Mouse (Mus musculus) liver, embryonic 14.5 days (tissue): ENCODE measurements around the gene Cep152. TPM values are rescaled to one million over a fixed set of nuclear protein-coding genes. Genes with fewer than 3 reads are reported as not detected.

Experiments used
- ATAC-seq: fragments of 200-750 bp; cut with Nextera tagmentation; 2 replicates; pipeline ENCODE4 v1.8.0; 2017; ENCODE audit warnings: moderate number of reproducible peaks, mild to moderate bottlenecking, moderate library complexity; ENCODE audit not compliant: insufficient read depth
- DNase-seq, 3 experiments: peaks; one replicate each; pipeline ENCODE4 v3.0.0-alpha.2; 2012 to 2013; ENCODE audit warnings: low read depth in 3 of 3, low spot score in 3 of 3
- H3K27ac ChIP-seq: fragments of 300-500 bp; sonication (generic); 2 replicates; pipeline ENCODE4 v1.5.1; 2014; ENCODE audit warnings: moderate library complexity, mild to moderate bottlenecking, control low read depth, inconsistent platforms
- H3K27me3 ChIP-seq: fragments of 300-500 bp; sonication (generic); 2 replicates; pipeline ENCODE4 v1.6.1; 2014; ENCODE audit warnings: mild to moderate bottlenecking, low read length, moderate library complexity; ENCODE audit not compliant: control insufficient read depth, insufficient read depth
- H3K36me3 ChIP-seq: fragments of 300-500 bp; sonication (generic); replicated peaks from 2 replicates; pipeline ENCODE4 v1.6.1; 2014; ENCODE audit warnings: low read depth; ENCODE audit not compliant: control insufficient read depth, insufficient read depth
- H3K4me1 ChIP-seq, 2 experiments: fragments of 200-500 bp in 1 of 2; fragments of 300-500 bp in 1 of 2; sonication (generic) in 1 of 2; replicated peaks; 2 replicates each; pipeline ENCODE4 v1.6.1; 2012 to 2014; ENCODE audit warnings: antibody characterized with exemption in 1 of 2, inconsistent platforms in 1 of 2, low read length in 1 of 2; ENCODE audit not compliant: control insufficient read depth in 2 of 2, insufficient read depth in 2 of 2
- H3K4me2 ChIP-seq: fragments of 300-500 bp; sonication (generic); 2 replicates; pipeline ENCODE4 v1.6.1; 2014; ENCODE audit warnings: low read depth, mild to moderate bottlenecking, control low read depth, moderate library complexity
- H3K4me3 ChIP-seq, 2 experiments: fragments of 200-500 bp in 1 of 2; fragments of 300-500 bp in 1 of 2; sonication (generic) in 1 of 2; 2 replicates each; pipeline ENCODE4 v1.5.1; 2012 to 2014; ENCODE audit warnings: low read depth in 2 of 2, low read length in 2 of 2, mild to moderate bottlenecking in 2 of 2, control low read depth in 1 of 2, inconsistent platforms in 1 of 2, moderate library complexity in 1 of 2; ENCODE audit not compliant: insufficient read depth in 1 of 2
- H3K9ac ChIP-seq: fragments of 300-500 bp; sonication (generic); replicated peaks from 2 replicates; pipeline ENCODE4 v1.6.1; 2014; ENCODE audit warnings: mild to moderate bottlenecking, control low read depth, moderate library complexity
- H3K9me3 ChIP-seq: fragments of 300-500 bp; sonication (generic); 2 replicates; pipeline ENCODE4 v1.6.1; 2016; ENCODE audit warnings: low read length, mixed read lengths; ENCODE audit not compliant: control insufficient read depth
- CTCF ChIP-seq: IDR thresholded peaks from 2 replicates; pipeline ENCODE4 v1.5.1; 2016; ENCODE audit warnings: antibody characterized with exemption, low read depth, control low read depth
- EP300 ChIP-seq: IDR thresholded peaks from 2 replicates; pipeline ENCODE4 v1.6.1; 2016; ENCODE audit warnings: antibody characterized with exemption, low read depth
- WGBS: fragments of 180-500 bp; shearing (Covaris S2); extraction: QIAGEN DNeasy Blood & Tissue Kit; methylation state at CpG from one replicate; pipeline ENCODE4 v1.1.7; 2014; ENCODE audit not compliant: insufficient replicate concordance; 5-methylcytosine and 5-hydroxymethylcytosine counted together
- polyA plus RNA-seq, 2 experiments: library from polyadenylated mRNA; depleted of rRNA in 1 of 2; stranded (reverse) in 1 of 2; unstranded in 1 of 2; fragments of >200 nt; fragmentation: Nextera tagmentation in 1 of 2; extraction: Ambion mirVana in 1 of 2; gene quantifications; 2 replicates each; pipeline versions ENCODE4 v1.2.1 to v1.2.3; 2012 to 2014

The Cep152 gene
- polyA plus RNA-seq, 2 experiments: 4.1 to 4.2 TPM

- Histone ChIP-seq H3K27me3 (no peaks in the 10 kb centered on the region), H3K9me3 (no peaks in the 10 kb centered on the region), H3K9ac (peak overlapping the region; percentile 34), H3K4me1 (peaks cover 37 to 50% of the 10 kb centered on the region in 2 experiments), H3K36me3 (no peaks in the 10 kb centered on the region), H3K27ac (peak overlapping the region; percentile 85), H3K4me3 (no peak overlapping the region), H3K4me2 (peak overlapping the region; percentile 53)
- 5% methylated on average over 5 of the region's 5 CpGs for WGBS
- ATAC-seq (peak; percentile 68), DNase-seq (peak in 2 of 3 experiments; percentile 41 to 44)
- TF ChIP-seq EP300 (peak; percentile 64), CTCF (peak; percentile 34)
Measured at GRCm38 (mm10) chr2:125667184-125667583, 42.3 kb upstream of the Cep152 start.

DNA sequence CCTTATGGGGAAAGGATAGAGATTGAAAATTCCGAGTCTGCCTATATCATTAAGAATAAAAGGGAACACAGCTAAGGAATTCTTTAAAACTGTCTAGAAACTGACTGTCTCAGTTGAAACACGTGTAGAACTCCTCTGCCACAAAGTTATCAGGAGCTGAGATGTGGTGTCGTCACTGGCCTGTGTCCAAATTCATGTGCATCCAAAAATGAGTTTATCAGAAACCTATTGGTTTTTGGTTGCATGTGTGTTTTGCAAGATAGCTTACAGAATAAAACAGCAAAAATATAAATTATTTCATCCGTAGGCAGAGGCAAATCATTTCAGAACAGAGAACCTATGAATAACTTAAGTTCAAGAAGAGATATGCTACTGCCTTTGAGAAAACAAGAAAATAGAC is 41.8 kb upstream of the Cep152 start:
- peak; percentile 38; the same call in 1 of the 2 replicates for ATAC-seq
- H3K9me3 ChIP-seq: no peaks in the 10 kb centered on the region
- peak overlapping the region; percentile 54 for H3K4me2 ChIP-seq
- WGBS: 20% methylated on average over 4 of the region's 4 CpGs
- H3K27ac ChIP-seq: peak overlapping the region; percentile 85
- H3K4me3 ChIP-seq: no peak overlapping the region
- no peak overlapping the region; the same call in 1 of the 2 replicates for H3K9ac ChIP-seq
- TF ChIP-seq CTCF (no peak), EP300 (peak; percentile 48)
- peak in 2 of 3 experiments; percentile 47 to 55 for DNase-seq
- H3K36me3 ChIP-seq: no peaks in the 10 kb centered on the region
- peaks cover 37 to 48% of the 10 kb centered on the region in 2 experiments for H3K4me1 ChIP-seq
- H3K27me3 ChIP-seq: no peaks in the 10 kb centered on the region

- no peaks in the 10 kb centered on the region for H3K36me3 ChIP-seq
- no peak overlapping the region for H3K4me3 ChIP-seq
- peak overlapping the region; percentile 85 for H3K27ac ChIP-seq
- H3K27me3 ChIP-seq: no peaks in the 10 kb centered on the region
- DNase-seq: peak; percentile 33 to 59 (median 48)
- 25% methylated on average over 4 of the region's 4 CpGs for WGBS
- peak; percentile 88 for ATAC-seq
- no peak for TF ChIP-seq CTCF
- TF ChIP-seq EP300: peak; percentile 78
- no peaks in the 10 kb centered on the region for H3K9me3 ChIP-seq
- peaks cover 37 to 48% of the 10 kb centered on the region in 2 experiments for H3K4me1 ChIP-seq
- H3K9ac ChIP-seq: peak overlapping the region; percentile 3; the same call in 1 of the 2 replicates
- peak overlapping the region; percentile 54 for H3K4me2 ChIP-seq
Measured at GRCm38 (mm10) chr2:125665909-125666308, 41.0 kb upstream of the Cep152 start.

DNA sequence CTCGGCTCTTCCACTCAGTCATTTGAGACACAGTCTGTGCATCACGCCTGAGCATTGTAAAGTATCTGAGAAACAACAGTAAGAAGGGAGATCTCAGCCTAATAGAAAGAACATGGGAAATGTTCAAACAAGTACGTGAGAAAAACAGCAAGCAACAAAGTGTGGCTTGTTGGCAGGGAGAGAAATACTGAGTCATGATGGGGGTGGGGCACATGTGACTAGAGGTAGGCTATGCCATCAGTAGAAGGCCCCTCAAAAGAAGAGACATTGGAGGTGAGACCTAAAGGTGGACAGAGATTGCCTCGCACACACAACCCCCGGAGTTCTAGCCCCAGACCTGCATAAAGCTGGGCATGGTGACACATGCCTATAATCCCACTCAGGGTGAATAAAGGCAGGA is 40.3 kb upstream of the Cep152 start:
- H3K4me1 ChIP-seq: peaks cover 39 to 48% of the 10 kb centered on the region in 2 experiments
- DNase-seq: peak in 2 of 3 experiments; percentile 41
- WGBS: 74% methylated on average over 5 of the region's 5 CpGs

GRCm38 (mm10) chr2:125662517-125662916 is 37.6 kb upstream of the Cep152 start:
- no peak for TF ChIP-seq CTCF
- TF ChIP-seq EP300: peak; percentile 67
- 21% methylated on average over 3 of the region's 3 CpGs for WGBS
- peaks cover 33 to 40% of the 10 kb centered on the region in 2 experiments for H3K4me1 ChIP-seq

More for the DNA sequence above, 40.3 kb upstream of the Cep152 start:
- Histone ChIP-seq H3K9me3 (no peaks in the 10 kb centered on the region), H3K27ac (peak overlapping the region; percentile 85), H3K4me2 (peak overlapping the region; percentile 54), H3K36me3 (no peaks in the 10 kb centered on the region), H3K27me3 (no peaks in the 10 kb centered on the region), H3K4me3 (no peak overlapping the region), H3K9ac (no peak overlapping the region)
- ATAC-seq: peak; percentile 34
- TF ChIP-seq CTCF: no peak

More at GRCm38 (mm10) chr2:125662517-125662916, 37.6 kb upstream of the Cep152 start:
- no peak overlapping the region for H3K4me3 ChIP-seq
- H3K9me3 ChIP-seq: no peaks in the 10 kb centered on the region
- ATAC-seq (no peak), DNase-seq (no peak)
- H3K27me3 ChIP-seq: no peaks in the 10 kb centered on the region
- no peak overlapping the region for H3K4me2 ChIP-seq
- H3K36me3 ChIP-seq: no peaks in the 10 kb centered on the region
- H3K27ac ChIP-seq: no peak overlapping the region
- no peak overlapping the region for H3K9ac ChIP-seq
